Mouse (Mus musculus) lung, adult 2 months (tissue): ENCODE measurements around the gene Has3. TPM values are rescaled to one million over a fixed set of nuclear protein-coding genes. Genes with fewer than 3 reads are reported as not detected.
"Not testable (repeated sequence)": the region's sequence is repeated elsewhere in the genome, so short reads cannot be mapped to it uniquely, and the experiment has no call there.

ENCODE experiments used
- DNase-seq: peaks from one replicate; pipeline ENCODE4 v3.0.0; 2022
- H3K4me1 ChIP-seq: fragments of 200-500 bp; 2 replicates; pipeline ENCODE4 v1.6.1; 2011; ENCODE audit warnings: low read length; ENCODE audit not compliant: control insufficient read depth, insufficient read depth
- H3K4me3 ChIP-seq: fragments of 200-500 bp; replicated peaks from 2 replicates; pipeline ENCODE3; 2011; ENCODE audit warnings: low read depth, mild to moderate bottlenecking, control low read depth, low read length; ENCODE audit errors: extremely low read depth
- CTCF ChIP-seq: fragments of 200-500 bp; IDR thresholded peaks from 2 replicates; pipeline ENCODE4 v1.5.1; 2011; ENCODE audit warnings: mild to moderate bottlenecking, low read length, control low read depth; ENCODE audit not compliant: insufficient read depth
- POLR2A ChIP-seq: fragments of 200-500 bp; IDR thresholded peaks from 2 replicates; pipeline ENCODE4 v1.6.1; 2011; ENCODE audit warnings: low read depth, mild to moderate bottlenecking, control low read depth, low read length, borderline replicate concordance; ENCODE audit errors: extremely low read depth
- WGBS: fragments of 180-500 bp; shearing (Covaris S2); methylation state at CpG from one replicate; pipeline ENCODE4 v1.1.7; 2018; 5-methylcytosine and 5-hydroxymethylcytosine counted together
- polyA plus RNA-seq: library from polyadenylated mRNA; depleted of rRNA; stranded (reverse); fragments of >200 nt; gene quantifications from 2 replicates; pipeline ENCODE4 v1.2.3, GENCODE M21; 2012

The Has3 gene
- polyA plus RNA-seq, 1 experiment = 0.89 TPM

DNA sequence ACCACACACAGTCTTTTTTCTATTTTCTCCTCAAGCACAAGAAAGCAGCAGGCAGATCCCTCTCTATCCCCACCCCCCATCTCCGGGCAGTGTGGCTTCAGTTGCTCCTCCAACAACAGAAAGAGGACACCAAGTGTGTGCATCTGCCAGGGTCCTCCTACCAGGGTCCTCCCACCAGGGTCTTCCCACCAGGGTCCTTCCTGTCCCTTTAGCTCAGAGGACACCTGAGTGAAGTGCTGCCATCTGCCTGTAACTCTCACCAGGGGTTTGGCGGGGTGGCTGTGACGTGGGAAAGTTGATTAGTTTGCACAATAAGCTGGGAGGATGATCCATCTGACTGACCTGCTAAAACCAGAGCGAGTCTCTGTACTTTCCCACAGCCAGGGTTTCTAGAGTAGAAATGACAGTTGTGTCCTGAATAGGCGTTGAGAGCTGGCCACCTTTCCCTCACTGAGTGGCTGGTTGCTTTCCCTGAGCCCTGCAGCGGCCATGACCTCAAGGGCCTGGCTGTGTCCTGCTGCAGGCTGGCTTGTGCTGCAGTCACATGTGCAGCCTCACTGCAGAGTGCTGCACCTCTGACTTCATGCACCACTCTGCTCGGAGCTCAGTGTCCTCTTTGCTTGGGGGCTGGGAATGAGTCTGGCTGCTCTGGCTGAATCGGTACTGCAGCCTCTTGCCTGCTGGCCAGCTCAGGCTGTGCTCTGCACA is 15.4 kb upstream of the Has3 start:
- no peak for DNase-seq
- no peak overlapping the region for H3K4me3 ChIP-seq
- H3K4me1 ChIP-seq = no peaks in the 10 kb centered on the region
- 67% methylated on average over 8 of the region's 8 CpGs for WGBS
- TF ChIP-seq CTCF = no peak
- TF ChIP-seq POLR2A = no peak

DNA sequence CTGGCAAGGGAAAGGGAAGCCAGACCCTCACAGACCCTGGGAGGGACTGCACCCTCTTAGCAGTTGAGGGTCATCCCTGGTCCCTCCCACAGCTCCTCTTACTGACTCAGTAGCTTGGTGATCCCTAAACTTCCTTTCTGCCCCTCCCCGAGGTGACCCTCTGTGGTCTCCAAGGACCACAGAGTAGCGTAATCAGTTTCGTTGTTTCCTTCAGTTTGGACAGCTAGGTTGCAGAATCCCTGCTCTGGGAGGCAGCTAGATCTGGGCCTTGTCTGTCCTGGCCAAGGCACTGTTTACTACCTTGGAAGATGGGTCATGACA is 14.8 kb upstream of the Has3 start:
- WGBS = 77% methylated on average over 3 of the region's 3 CpGs
- Histone ChIP-seq H3K4me1 (no peaks in the 10 kb centered on the region), H3K4me3 (no peak overlapping the region)
- DNase-seq = no peak
- TF ChIP-seq POLR2A = no peak

DNA sequence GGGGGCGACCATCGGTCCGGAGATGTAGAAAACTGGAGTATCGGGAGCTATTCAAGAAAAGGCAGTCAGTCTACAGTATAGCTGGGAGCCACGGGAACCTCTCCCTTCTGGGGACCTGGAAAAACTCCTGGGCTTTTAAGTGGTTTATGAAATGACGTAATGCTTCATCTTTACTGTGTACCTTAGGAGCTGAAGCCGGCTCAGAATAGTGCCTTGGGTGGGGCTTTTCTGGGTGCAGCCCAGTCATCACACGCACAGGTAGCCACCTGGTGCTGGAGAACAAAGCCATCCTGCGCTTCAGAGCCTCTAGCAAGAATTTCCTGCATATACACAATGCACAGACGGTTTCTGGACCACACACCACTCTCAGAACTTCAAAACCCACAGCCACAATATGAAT is 7.2 kb upstream of the Has3 start:
- DNase-seq = no peak
- no peak overlapping the region for H3K4me3 ChIP-seq
- WGBS = 78% methylated on average over 10 of the region's 10 CpGs

DNA sequence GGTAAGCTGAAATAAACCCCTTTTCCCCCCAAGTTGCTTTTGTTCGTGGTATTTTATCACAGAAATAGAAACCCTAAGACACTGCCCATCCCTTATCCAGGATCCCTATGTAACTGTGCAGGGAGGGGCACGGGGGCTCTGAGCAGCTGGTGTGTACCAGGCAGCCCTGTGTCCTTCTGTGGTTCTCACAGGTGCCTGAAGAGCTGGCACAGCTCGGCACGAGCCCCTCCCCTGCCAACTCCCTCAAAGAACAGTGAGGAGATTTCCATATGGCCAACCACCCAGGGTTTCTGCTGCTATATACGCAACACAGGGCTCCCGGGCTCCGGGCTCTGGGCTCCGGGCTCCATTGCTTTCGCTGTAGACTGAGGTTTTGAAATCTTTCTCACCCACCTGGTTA is 4.7 kb upstream of the Has3 start:
- no peaks in the 10 kb centered on the region for H3K4me1 ChIP-seq
- WGBS = 78% methylated on average over 9 of the region's 9 CpGs
- no peak for TF ChIP-seq CTCF
- H3K4me3 ChIP-seq = no peak overlapping the region
- DNase-seq = no peak

More for the DNA sequence above, 7.2 kb upstream of the Has3 start:
- H3K4me1 ChIP-seq = no peaks in the 10 kb centered on the region
- TF ChIP-seq CTCF (no peak), POLR2A (no peak)

DNA sequence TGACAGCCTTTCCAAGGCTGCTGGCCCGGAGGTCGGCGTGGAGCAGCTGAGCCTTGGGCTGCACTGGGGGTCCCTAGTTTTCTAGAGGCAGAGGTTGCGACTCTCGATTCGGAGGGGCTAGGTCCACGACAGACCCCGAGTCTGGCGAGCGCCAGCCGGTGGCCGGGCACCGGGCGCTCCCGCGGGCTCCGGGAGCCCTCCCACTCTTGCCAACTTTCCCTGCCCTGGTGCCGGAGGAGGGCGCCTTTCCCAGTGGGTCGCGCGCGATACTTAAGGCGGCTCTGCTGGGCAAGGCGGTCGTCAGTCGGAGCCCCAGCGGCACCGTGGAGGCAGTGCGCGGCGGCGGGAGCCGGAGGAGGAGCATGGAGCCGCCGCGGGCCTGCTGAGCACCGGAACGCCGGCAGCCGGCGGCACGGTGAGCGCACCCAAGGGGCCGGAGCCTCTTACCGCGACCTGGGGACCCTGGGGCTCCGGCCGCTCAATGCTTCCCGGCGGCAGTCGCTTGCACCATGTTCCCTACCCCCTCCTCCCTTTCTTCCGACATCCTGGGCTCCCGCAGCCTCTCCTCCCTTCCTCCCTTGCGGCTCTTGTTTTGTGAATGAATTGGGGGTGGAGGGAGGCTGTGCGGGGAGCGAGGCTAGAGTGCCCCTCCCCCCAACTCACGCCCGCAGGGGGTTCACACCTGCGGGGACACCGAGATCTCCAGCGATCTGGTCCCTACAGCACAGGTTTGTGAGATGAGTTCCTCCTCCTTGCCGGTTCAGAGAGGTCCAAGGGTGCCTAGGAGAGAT is 690 bp downstream of the Has3 start:
- WGBS = under 1% methylated on average over 63 of the region's 63 CpGs
- Histone ChIP-seq H3K4me3 (peak overlapping the region; percentile 31), H3K4me1 (peaks cover 18% of the 10 kb centered on the region)
- TF ChIP-seq CTCF (no peak), POLR2A (no peak)
- DNase-seq = peak; percentile 54

DNA sequence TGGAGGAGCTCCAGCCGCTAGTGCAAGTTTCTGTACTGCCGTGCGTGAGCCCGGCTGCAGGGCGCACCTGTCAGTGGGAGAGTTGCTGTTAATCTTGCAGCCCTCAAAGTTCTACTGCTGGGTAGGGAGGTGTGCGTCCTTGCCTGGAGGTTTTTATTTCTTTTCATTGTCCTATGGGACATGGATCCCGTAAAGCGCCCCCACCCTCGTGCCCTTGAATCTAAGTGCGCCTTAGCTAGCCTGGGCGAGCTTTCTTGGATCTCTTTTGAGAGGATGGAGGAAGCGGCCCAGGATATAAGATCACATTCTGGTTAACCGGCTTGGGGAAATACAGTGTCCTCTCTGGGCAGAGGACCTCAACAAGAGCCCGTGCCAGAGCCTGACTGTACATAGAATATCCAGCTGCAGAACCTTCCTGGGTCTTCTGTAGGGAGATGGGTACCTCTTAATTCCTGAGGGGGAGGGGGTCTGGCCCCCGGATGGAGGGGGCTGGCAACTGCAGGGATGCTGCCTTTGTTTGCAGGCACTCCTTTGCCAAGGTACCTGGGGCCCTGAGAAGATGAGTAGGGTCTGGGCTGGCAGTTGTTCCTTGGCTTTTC is 1.4 kb downstream of the Has3 start:
- no peak for TF ChIP-seq POLR2A
- TF ChIP-seq CTCF = no peak
- 3% methylated on average over 15 of the region's 15 CpGs for whole genome bisulfite sequencing
- H3K4me3 ChIP-seq = peak overlapping the region; percentile 31
- DNase-seq = peak; percentile 16
- peaks cover 18% of the 10 kb centered on the region for H3K4me1 ChIP-seq

DNA sequence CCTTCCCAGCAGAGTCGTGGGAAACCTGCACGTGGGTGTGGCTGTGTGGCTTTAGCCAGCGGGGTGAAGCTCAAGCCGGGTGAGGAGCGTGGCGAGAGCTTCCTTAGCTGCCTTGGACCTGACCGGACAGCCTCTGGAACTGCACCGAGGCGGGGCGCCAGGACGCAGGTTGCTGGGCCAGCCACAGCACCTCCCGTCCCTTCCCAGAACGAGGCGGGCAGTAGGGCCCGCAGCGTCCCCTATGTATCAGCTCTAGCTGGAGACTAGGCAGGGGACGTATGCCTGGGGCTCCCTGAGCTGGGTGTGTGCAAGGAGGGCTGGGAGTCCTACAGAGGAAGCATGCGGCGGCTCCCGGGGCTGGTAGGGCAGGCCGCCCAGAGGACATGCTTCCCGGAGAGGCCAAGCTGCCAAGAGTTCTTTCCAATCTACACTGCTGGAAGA is 1.9 kb downstream of the Has3 start:
- TF ChIP-seq POLR2A = no peak
- TF ChIP-seq CTCF = no peak
- Histone ChIP-seq H3K4me1 (peaks cover 18% of the 10 kb centered on the region), H3K4me3 (no peak overlapping the region)
- under 1% methylated on average over 22 of the region's 22 CpGs for WGBS
- peak; percentile 57 for DNase-seq

DNA sequence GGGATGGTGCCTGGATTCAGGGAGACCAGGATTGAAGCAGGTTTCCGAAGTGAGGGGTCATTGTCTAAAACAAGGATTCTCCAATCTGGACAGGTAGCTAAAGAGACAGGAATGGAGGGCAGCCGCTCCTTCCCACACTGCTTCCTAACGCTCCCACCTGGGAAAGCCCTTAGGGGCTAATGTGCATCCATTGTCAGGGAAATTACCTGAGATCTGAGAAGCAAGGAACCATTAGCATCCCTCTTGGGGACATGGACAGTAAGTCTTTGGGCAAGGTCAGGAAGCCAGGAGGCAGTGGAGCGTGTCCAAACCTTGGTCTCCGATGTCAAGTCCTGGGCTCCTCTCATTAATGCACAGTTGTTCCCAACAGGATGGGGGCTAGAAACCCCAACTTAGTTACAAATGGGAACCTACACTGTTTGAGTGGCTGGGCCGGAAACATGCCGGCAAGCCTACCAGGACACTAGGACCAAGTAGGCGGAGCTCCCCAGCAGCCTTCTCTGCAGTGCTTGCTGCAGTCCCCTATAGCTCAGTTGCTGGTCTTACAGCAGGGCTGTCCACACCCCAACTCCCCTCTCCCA is 2.5 kb downstream of the Has3 start:
- no peak overlapping the region for H3K4me3 ChIP-seq
- TF ChIP-seq CTCF (no peak), POLR2A (no peak)

DNA sequence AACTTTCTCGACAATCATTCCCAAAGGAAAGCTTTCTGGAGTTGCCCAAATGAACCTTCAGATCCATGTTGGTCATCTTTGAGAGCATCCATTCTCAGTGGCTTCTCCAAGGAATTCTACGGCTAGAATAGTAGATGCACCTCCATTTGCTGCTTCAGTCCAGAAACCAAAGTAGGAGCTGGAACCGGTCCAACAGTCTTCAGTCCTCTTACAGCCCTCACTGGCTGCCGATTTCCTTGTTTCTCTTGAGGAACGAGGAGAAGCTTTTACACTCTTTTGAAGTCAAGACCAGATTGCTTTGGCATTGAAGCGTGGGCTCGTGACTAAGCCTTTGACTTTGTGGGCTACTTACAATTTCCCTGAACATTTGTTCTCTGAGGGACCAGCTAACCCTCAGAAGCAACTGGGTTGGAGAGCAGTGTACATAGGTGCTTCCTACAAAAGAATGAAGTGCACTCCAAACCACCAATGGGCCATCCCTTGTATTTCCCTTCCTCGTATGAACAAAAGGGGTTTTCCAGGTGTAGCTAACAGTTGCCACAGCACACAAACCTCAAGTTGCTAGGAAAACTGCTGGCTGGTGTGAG is 10.2 kb downstream of the Has3 start:
- 70% methylated on average over 8 of the region's 8 CpGs for WGBS
- TF ChIP-seq POLR2A (no peak), CTCF (no peak)
- H3K4me3 ChIP-seq = no peak overlapping the region
- no peaks in the 10 kb centered on the region for H3K4me1 ChIP-seq
- peak; percentile 31 for DNase-seq

More for the DNA sequence above, 2.5 kb downstream of the Has3 start:
- DNase-seq = no peak
- H3K4me1 ChIP-seq = peaks cover 18% of the 10 kb centered on the region
- 32% methylated on average over 8 of the region's 8 CpGs for WGBS

DNA sequence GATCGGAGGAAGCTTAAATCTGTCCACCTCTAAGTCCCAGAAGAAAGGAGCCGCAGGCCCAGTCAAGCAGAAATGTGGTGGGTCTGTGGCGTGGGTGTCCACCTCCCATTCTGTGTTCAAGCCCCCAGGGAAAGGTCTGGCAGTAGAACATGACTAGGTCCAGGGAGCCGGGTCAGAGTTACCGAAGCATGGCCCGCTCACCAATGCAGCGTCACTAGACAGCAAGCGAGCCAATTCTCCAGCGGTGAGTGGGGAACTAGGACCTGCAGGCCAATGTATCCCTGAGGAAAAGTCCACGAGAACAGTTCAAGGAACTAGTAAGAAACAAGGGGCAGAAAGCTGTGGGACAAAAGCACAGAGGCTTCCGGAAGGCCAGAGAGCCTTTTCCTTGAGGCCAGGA is 14.1 kb downstream of the Has3 start:
- WGBS = 97% methylated on average over 11 of the region's 11 CpGs
- H3K4me1 ChIP-seq, DNase-seq, H3K4me3 ChIP-seq: not testable (repeated sequence)

DNA sequence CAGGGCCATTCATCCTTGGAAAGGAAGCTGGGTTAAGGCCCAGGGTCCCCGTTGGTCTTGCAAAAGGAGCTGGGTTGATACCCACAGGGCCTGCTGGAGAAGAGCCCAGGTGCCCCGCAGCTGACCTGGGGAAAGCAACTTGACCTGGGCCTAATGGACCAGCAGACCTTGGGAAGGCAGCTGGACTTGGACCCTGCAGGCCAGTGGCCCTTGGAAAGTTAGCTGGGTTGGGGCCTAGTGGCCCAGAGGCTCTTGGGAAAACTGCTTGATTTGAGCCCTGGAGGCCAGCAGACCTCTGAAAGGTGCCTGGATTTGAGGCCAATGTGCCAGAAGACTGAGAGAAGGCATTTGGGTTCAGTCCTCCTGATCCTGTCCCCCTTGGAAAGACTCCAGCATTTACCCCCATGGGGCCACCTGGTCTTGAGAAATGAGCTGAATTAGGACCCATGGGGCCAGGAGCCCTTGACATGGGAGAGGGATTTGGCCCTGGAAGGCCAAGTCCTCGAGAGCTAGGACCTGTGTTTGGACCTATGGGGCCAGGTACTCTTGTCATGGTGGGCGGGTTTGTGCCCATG is 14.9 kb downstream of the Has3 start:
- 85% methylated on average over 4 of the region's 4 CpGs for WGBS
- not testable (repeated sequence) for DNase-seq, H3K4me3 ChIP-seq, H3K4me1 ChIP-seq
